In genomic region chr12:104953941-104954340, GRCm38 (mm10) we compare ENCODE assay signal across 9 mouse cellular contexts. TPM values are rescaled to one million over a fixed set of nuclear protein-coding genes. Genes with fewer than 3 reads are reported as not detected.
A peak's percentile ranks its signal among the peaks of the same experiment; 100 is the strongest.
DNase-seq lines count a peak whose midpoint lies in the region; ATAC-seq and TF ChIP-seq lines count a peak whose summit lies in the region.
"Had no signal": no experiment of that assay in that cellular context is flagged by ENCODE, and none has a peak within 500 bp of the region (broad histone marks: within the 10 kb centered on the region; RNA-seq: fewer than 3 reads in every experiment).

No protein-coding gene starts in this region.

- TF ChIP-seq EP300 in liver, embryonic 14.5 days (IDR thresholded peaks at IDR 0.05; ENCODE audit: low read depth), result no peak

- H3K9ac ChIP-seq in intestine, embryonic 15.5 days, result no peak overlapping the region
- no peak overlapping the region for H3K9ac ChIP-seq in liver, embryonic 14.5 days (replicated peaks)
- H3K9ac ChIP-seq: limb, embryonic 12.5 days had no signal

- H3K9me3 ChIP-seq in intestine, embryonic 15.5 days, result no peaks in the 10 kb centered on the region
- H3K9me3 ChIP-seq in liver, embryonic 14.5 days (ENCODE audit: control insufficient read depth, low read length), result no peaks in the 10 kb centered on the region
- H3K9me3 ChIP-seq: limb, embryonic 12.5 days had no signal

- no peaks in the 10 kb centered on the region for H3K27me3 ChIP-seq in intestine, embryonic 15.5 days (replicated peaks)
- no peaks in the 10 kb centered on the region for H3K27me3 ChIP-seq in liver, embryonic 14.5 days (ENCODE audit: control insufficient read depth, insufficient read depth, low read length)
- H3K27me3 ChIP-seq: limb, embryonic 12.5 days had no signal

- peak; percentile 41 to 78 for DNase-seq in heart, adult 18-20 months
- no peak for DNase-seq in heart, adult 11 months
- peak; percentile 64 for DNase-seq in 3T3-L1 (ENCODE audit: low read depth, low spot score)
- peak; percentile 76 for DNase-seq in ZHBTc4 (ENCODE audit: low read depth, low spot score)
- peak; percentile 24 to 51 (median 24) for DNase-seq in liver, embryonic 14.5 days (ENCODE audit: low read depth in 3 of 3, low spot score in 3 of 3)
- peak; percentile 34 for DNase-seq in spleen, adult 12 weeks (ENCODE audit: low spot score)

- H3K4me1 ChIP-seq in intestine, embryonic 15.5 days (replicated peaks), result no peaks in the 10 kb centered on the region
- no peaks in the 10 kb centered on the region for H3K4me1 ChIP-seq in liver, embryonic 14.5 days (replicated peaks; ENCODE audit: control insufficient read depth in 2 of 2, insufficient read depth in 2 of 2, low read length in 1 of 2)
- H3K4me1 ChIP-seq: limb, embryonic 12.5 days had no signal

- TF ChIP-seq CTCF in liver, embryonic 14.5 days (IDR thresholded peaks at IDR 0.05; ENCODE audit: low read depth), result peak; percentile 84

- H3K36me3 ChIP-seq in intestine, embryonic 15.5 days, result no peaks in the 10 kb centered on the region
- peaks cover 13% of the 10 kb centered on the region for H3K36me3 ChIP-seq in liver, embryonic 14.5 days (replicated peaks; ENCODE audit: control insufficient read depth, insufficient read depth, low read depth)
- H3K36me3 ChIP-seq: limb, embryonic 12.5 days had no signal

- 17% methylated on average over 4 of the region's 4 CpGs for WGBS in intestine, embryonic 15.5 days
- WGBS in liver, embryonic 14.5 days (ENCODE audit: insufficient replicate concordance), result 37% methylated on average over 4 of the region's 4 CpGs

- H3K4me3 ChIP-seq in intestine, embryonic 15.5 days (replicated peaks), result no peak overlapping the region
- no peak overlapping the region for H3K4me3 ChIP-seq in liver, embryonic 14.5 days (ENCODE audit: insufficient read depth in 1 of 2, low read depth in 2 of 2, low read length in 2 of 2)
- H3K4me3 ChIP-seq: limb, embryonic 12.5 days had no signal

- ATAC-seq in common myeloid progenitor, adult 5-6 weeks (replicated peaks; ENCODE audit: low read depth, poor library complexity, severe bottlenecking), result peak; percentile 71
- ATAC-seq in intestine, embryonic 15.5 days, result 0 out of 2 replicates have a peak, but pooled peaks have one; percentile 27
- no peak for ATAC-seq in liver, embryonic 14.5 days (ENCODE audit: insufficient read depth)

- H3K27ac ChIP-seq in intestine, embryonic 15.5 days, result no peak overlapping the region
- no peak overlapping the region for H3K27ac ChIP-seq in liver, embryonic 14.5 days
- H3K27ac ChIP-seq: limb, embryonic 12.5 days had no signal

- H3K4me2 ChIP-seq in intestine, embryonic 15.5 days (replicated peaks), result no peak overlapping the region
- no peak overlapping the region for H3K4me2 ChIP-seq in liver, embryonic 14.5 days (ENCODE audit: low read depth)
- H3K4me2 ChIP-seq: limb, embryonic 12.5 days had no signal

RNA-seq across cellular contexts. Expression of gene Syne3, which starts 55.7 kb away (rescaled TPM):
- 1 to 10 TPM; 7.9 to 8.3 TPM for total RNA-seq in heart, adult 18-20 months (2021)
- total RNA-seq in common myeloid progenitor, adult 5-6 weeks (2017), result 23.0 and 25.3 TPM in 2 replicates
- 0.50 and 0.76 TPM in 2 replicates for polyA plus RNA-seq in intestine, embryonic 15.5 days (2015; fragmentation: Nextera tagmentation; extraction: Ambion mirVana)
- 1.7 and 2.2 TPM in 2 replicates for polyA plus RNA-seq in liver, embryonic 14.5 days (2012; rRNA removed)
- polyA plus RNA-seq in liver, embryonic 14.5 days (2014; fragmentation: Nextera tagmentation; extraction: Ambion mirVana), result 1.6 and 1.7 TPM in 2 replicates
